Mouse (Mus musculus) forebrain, embryonic 11.5 days (tissue): ENCODE data around the gene Trim16. TPM values are rescaled to one million over a fixed set of nuclear protein-coding genes. Genes with fewer than 3 reads are reported as not detected.

ENCODE experiments used
- ATAC-seq: fragments of 200-750 bp; cut with Nextera tagmentation; replicated peaks from 2 replicates; pipeline ENCODE4 v1.8.0; 2017; ENCODE audit warnings: moderate TSS enrichment; ENCODE audit not compliant: low FRiP score
- DNase-seq: peaks from one replicate; pipeline ENCODE4 v3.0.0-alpha.2; 2017; ENCODE audit warnings: low spot score
- H3K27ac ChIP-seq: fragments of 300-500 bp; sonication (generic); 2 replicates; pipeline ENCODE4 v1.5.1; 2014; ENCODE audit warnings: low read depth, low read length
- H3K27me3 ChIP-seq: fragments of 300-500 bp; sonication (generic); 2 replicates; pipeline ENCODE4 v1.6.1; 2014; ENCODE audit warnings: mild to moderate bottlenecking, low read length, mixed read lengths; ENCODE audit not compliant: control insufficient read depth, insufficient read depth
- H3K36me3 ChIP-seq: fragments of 300-500 bp; sonication (generic); 2 replicates; pipeline ENCODE4 v1.6.1; 2014; ENCODE audit warnings: mild to moderate bottlenecking, low read length, moderate library complexity, mixed read lengths; ENCODE audit not compliant: control insufficient read depth, insufficient read depth
- H3K4me1 ChIP-seq: fragments of 300-500 bp; sonication (generic); replicated peaks from 2 replicates; pipeline ENCODE4 v1.6.1; 2014; ENCODE audit warnings: low read length, mixed read lengths; ENCODE audit not compliant: control insufficient read depth, insufficient read depth
- H3K4me2 ChIP-seq: fragments of 300-500 bp; sonication (generic); 2 replicates; pipeline ENCODE4 v1.6.1; 2014; ENCODE audit warnings: low read depth, mild to moderate bottlenecking, low read length, moderate library complexity, mixed read lengths; ENCODE audit not compliant: severe bottlenecking
- H3K4me3 ChIP-seq: fragments of 300-500 bp; sonication (generic); 2 replicates; pipeline ENCODE4 v1.5.1; 2014; ENCODE audit warnings: low read depth, low read length
- H3K9ac ChIP-seq: fragments of 300-500 bp; sonication (generic); 2 replicates; pipeline ENCODE4 v1.6.1; 2014; ENCODE audit warnings: low read length
- H3K9me3 ChIP-seq: fragments of 300-500 bp; sonication (generic); 2 replicates; pipeline ENCODE4 v1.6.1; 2016; ENCODE audit warnings: low read length, mixed read lengths; ENCODE audit not compliant: control insufficient read depth
- WGBS: fragments of 180-500 bp; shearing (Covaris S2); extraction: QIAGEN DNeasy Blood & Tissue Kit; methylation state at CpG from one replicate; pipeline ENCODE4 v1.1.7; 2014; 5-methylcytosine and 5-hydroxymethylcytosine counted together
- polyA plus RNA-seq: library from polyadenylated mRNA; unstranded; fragments of >200 nt; fragmentation: Nextera tagmentation; extraction: Ambion mirVana; gene quantifications from 2 replicates; pipeline ENCODE4 v1.2.1, GENCODE M21; 2014

Gene Trim16
- polyA plus RNA-seq, 1 experiment from 2014 or later: 4.3 TPM

- Histone ChIP-seq H3K9ac (no peak overlapping the region), H3K36me3 (no peaks in the 10 kb centered on the region), H3K4me3 (no peak overlapping the region), H3K9me3 (no peaks in the 10 kb centered on the region), H3K4me1 (no peaks in the 10 kb centered on the region), H3K27me3 (no peaks in the 10 kb centered on the region), H3K4me2 (no peak overlapping the region), H3K27ac (no peak overlapping the region)
- WGBS: 73% methylated on average over 6 of the region's 6 CpGs
- ATAC-seq (no peak), DNase-seq (no peak)
Observed at GRCm38 (mm10) chr11:62813970-62814624, 5.9 kb upstream of the Trim16 start.

GRCm38 (mm10) chr11:62814625-62815024 lies 5.4 kb upstream of the Trim16 start:
- Histone ChIP-seq H3K9me3 (no peaks in the 10 kb centered on the region), H3K4me1 (no peaks in the 10 kb centered on the region), H3K36me3 (no peaks in the 10 kb centered on the region), H3K4me3 (no peak overlapping the region), H3K4me2 (no peak overlapping the region), H3K9ac (no peak overlapping the region), H3K27ac (no peak overlapping the region), H3K27me3 (no peaks in the 10 kb centered on the region)
- ATAC-seq: no peak
- no peak for DNase-seq
- 68% methylated on average over 4 of the region's 4 CpGs for WGBS

- DNase-seq: no peak
- Histone ChIP-seq H3K27me3 (no peaks in the 10 kb centered on the region), H3K9me3 (no peaks in the 10 kb centered on the region), H3K4me1 (peaks cover 3% of the 10 kb centered on the region; the same call in 1 of the 2 replicates), H3K27ac (no peak overlapping the region), H3K9ac (no peak overlapping the region), H3K36me3 (no peaks in the 10 kb centered on the region), H3K4me3 (no peak overlapping the region), H3K4me2 (no peak overlapping the region)
- WGBS: 80% methylated on average over 1 of the region's 1 CpGs
- ATAC-seq: no peak
Observed at GRCm38 (mm10) chr11:62815438-62815837, 4.6 kb upstream of the Trim16 start.

- no peaks in the 10 kb centered on the region for H3K27me3 ChIP-seq
- 84% methylated on average over 6 of the region's 6 CpGs for WGBS
- no peaks in the 10 kb centered on the region for H3K9me3 ChIP-seq
- H3K9ac ChIP-seq: no peak overlapping the region
- H3K36me3 ChIP-seq: no peaks in the 10 kb centered on the region
- DNase-seq (no peak), ATAC-seq (no peak)
- H3K4me1 ChIP-seq: peaks cover 10% of the 10 kb centered on the region; the same call in 1 of the 2 replicates
- no peak overlapping the region for H3K4me2 ChIP-seq
- no peak overlapping the region for H3K4me3 ChIP-seq
- no peak overlapping the region for H3K27ac ChIP-seq
Observed at GRCm38 (mm10) chr11:62816591-62816990, 3.4 kb upstream of the Trim16 start.

GRCm38 (mm10) chr11:62819059-62819686 lies 858 bp upstream of the Trim16 start:
- Histone ChIP-seq H3K36me3 (no peaks in the 10 kb centered on the region), H3K4me1 (peaks cover 10% of the 10 kb centered on the region; the same call in 1 of the 2 replicates), H3K27ac (no peak overlapping the region), H3K9me3 (no peaks in the 10 kb centered on the region), H3K9ac (no peak overlapping the region), H3K27me3 (no peaks in the 10 kb centered on the region), H3K4me3 (no peak overlapping the region), H3K4me2 (no peak overlapping the region)
- WGBS: 90% methylated on average over 8 of the region's 8 CpGs
- ATAC-seq: no peak
- no peak for DNase-seq

GRCm38 (mm10) chr11:62820661-62821437 lies 818 bp downstream of the Trim16 start:
- Histone ChIP-seq H3K27ac (no peak overlapping the region), H3K9me3 (no peaks in the 10 kb centered on the region), H3K27me3 (no peaks in the 10 kb centered on the region), H3K4me1 (peaks cover 10% of the 10 kb centered on the region; the same call in 1 of the 2 replicates), H3K4me2 (peak overlapping the region; percentile 53), H3K4me3 (peak overlapping the region; percentile 22), H3K36me3 (no peaks in the 10 kb centered on the region), H3K9ac (peak overlapping the region; percentile 35)
- WGBS: 25% methylated on average over 16 of the region's 16 CpGs
- ATAC-seq (0 out of 2 replicates have a peak, but pooled peaks have one; percentile 21), DNase-seq (peak; percentile 53)

- Histone ChIP-seq H3K4me3 (no peak overlapping the region), H3K4me2 (no peak overlapping the region)
Observed at GRCm38 (mm10) chr11:62821893-62822292, 1.9 kb downstream of the Trim16 start.

GRCm38 (mm10) chr11:62824211-62824610 lies 4.2 kb downstream of the Trim16 start:
- ATAC-seq (no peak), DNase-seq (no peak)
- H3K4me1 ChIP-seq: peaks cover 10% of the 10 kb centered on the region; the same call in 1 of the 2 replicates
- no peaks in the 10 kb centered on the region for H3K9me3 ChIP-seq
- H3K27me3 ChIP-seq: no peaks in the 10 kb centered on the region
- no peaks in the 10 kb centered on the region for H3K36me3 ChIP-seq
- no peak overlapping the region for H3K27ac ChIP-seq
- WGBS: 81% methylated on average over 7 of the region's 7 CpGs
- H3K9ac ChIP-seq: no peak overlapping the region
- no peak overlapping the region for H3K4me3 ChIP-seq
- H3K4me2 ChIP-seq: no peak overlapping the region

More at GRCm38 (mm10) chr11:62821893-62822292, 1.9 kb downstream of the Trim16 start:
- WGBS: 76% methylated on average over 5 of the region's 5 CpGs
- no peak for DNase-seq
- H3K9me3 ChIP-seq: no peaks in the 10 kb centered on the region
- peaks cover 10% of the 10 kb centered on the region; the same call in 1 of the 2 replicates for H3K4me1 ChIP-seq
- H3K36me3 ChIP-seq: no peaks in the 10 kb centered on the region
- H3K27me3 ChIP-seq: no peaks in the 10 kb centered on the region
- no peak for ATAC-seq
- no peak overlapping the region for H3K27ac ChIP-seq
- no peak overlapping the region for H3K9ac ChIP-seq
